ENCODE assay signal across 25 mouse cellular contexts in the genomic region with DNA sequence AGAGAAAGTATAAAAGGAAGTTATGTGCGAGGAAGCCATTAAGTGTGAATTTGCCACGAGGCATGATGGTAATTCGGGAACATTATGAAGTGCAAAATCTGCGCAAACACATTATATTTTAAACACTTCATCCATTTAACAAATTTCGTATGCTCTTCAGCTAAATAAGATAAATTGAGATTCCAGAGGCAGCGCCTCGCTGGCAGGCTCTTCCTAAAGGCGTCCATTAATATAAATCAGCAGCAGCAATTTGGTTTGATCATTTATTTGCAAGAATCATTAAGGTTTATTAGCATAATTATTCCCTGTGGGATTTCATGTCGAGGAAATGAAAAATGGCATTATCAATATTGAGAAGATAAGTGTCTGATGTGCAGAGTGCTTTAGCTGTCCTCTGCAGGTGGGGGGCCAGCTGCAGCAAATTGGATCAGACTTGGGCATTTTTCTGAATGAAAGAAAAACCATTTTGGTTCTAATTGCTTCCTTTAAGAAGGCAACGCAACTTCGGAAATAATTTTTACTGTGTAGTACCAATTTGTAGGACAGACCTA. TPM values are rescaled to one million over a fixed set of nuclear protein-coding genes. Genes with fewer than 3 reads are reported as not detected.
DNase-seq lines count a peak whose midpoint lies in the region; ATAC-seq lines count a peak whose summit lies in the region.
"Had no signal": no experiment of that assay in that cellular context is flagged by ENCODE, and none has a peak within 500 bp of the region (broad histone marks: within the 10 kb centered on the region; RNA-seq: fewer than 3 reads in every experiment).

No protein-coding gene starts in this region.

- H3K9ac ChIP-seq in forebrain, embryonic 15.5 days (replicated peaks): no peak overlapping the region
- H3K9ac ChIP-seq in midbrain, embryonic 14.5 days (replicated peaks; ENCODE audit: low read length): no peak overlapping the region
- no peak overlapping the region for H3K9ac ChIP-seq in midbrain, embryonic 13.5 days (replicated peaks)
- H3K9ac ChIP-seq in hindbrain, embryonic 14.5 days: no peak overlapping the region
- H3K9ac ChIP-seq in neural tube, embryonic 14.5 days (replicated peaks; ENCODE audit: low read depth, low read length): no peak overlapping the region
- H3K9ac ChIP-seq: limb, embryonic 13.5 days; lung, embryonic 15.5 days; midbrain, embryonic 12.5 days had no signal

- no peak overlapping the region for H3K27ac ChIP-seq in forebrain, embryonic 15.5 days (replicated peaks)
- H3K27ac ChIP-seq in forebrain, embryonic 10.5 days: no peak overlapping the region
- H3K27ac ChIP-seq in midbrain, embryonic 14.5 days (replicated peaks; ENCODE audit: low read depth, low read length): no peak overlapping the region
- H3K27ac ChIP-seq in midbrain, embryonic 13.5 days: no peak overlapping the region
- no peak overlapping the region; the same call in 1 of the 2 replicates for H3K27ac ChIP-seq in hindbrain, embryonic 14.5 days
- H3K27ac ChIP-seq in neural tube, embryonic 14.5 days (ENCODE audit: low read depth, low read length): no peak overlapping the region
- H3K27ac ChIP-seq: kidney, postnatal 0 days; limb, embryonic 13.5 days; lung, embryonic 15.5 days; midbrain, embryonic 12.5 days; stomach, postnatal 0 days had no signal

- no peaks in the 10 kb centered on the region for H3K36me3 ChIP-seq in forebrain, embryonic 15.5 days
- H3K36me3 ChIP-seq in forebrain, embryonic 10.5 days (replicated peaks): no peaks in the 10 kb centered on the region
- no peaks in the 10 kb centered on the region for H3K36me3 ChIP-seq in midbrain, embryonic 14.5 days (ENCODE audit: control insufficient read depth, insufficient read depth, low read length)
- no peaks in the 10 kb centered on the region for H3K36me3 ChIP-seq in midbrain, embryonic 13.5 days
- no peaks in the 10 kb centered on the region for H3K36me3 ChIP-seq in hindbrain, embryonic 14.5 days (replicated peaks; ENCODE audit: control insufficient read depth, insufficient read depth)
- H3K36me3 ChIP-seq in neural tube, embryonic 14.5 days (ENCODE audit: control insufficient read depth, insufficient read depth, low read length): no peaks in the 10 kb centered on the region
- H3K36me3 ChIP-seq: G1E; limb, embryonic 13.5 days; lung, embryonic 15.5 days; midbrain, embryonic 12.5 days had no signal

- 59% methylated on average over 11 of the region's 11 CpGs for WGBS in forebrain, embryonic 15.5 days
- 85% methylated on average over 11 of the region's 11 CpGs for WGBS in forebrain, embryonic 10.5 days
- WGBS in midbrain, embryonic 14.5 days: 62% methylated on average over 11 of the region's 11 CpGs
- WGBS in midbrain, embryonic 13.5 days: 72% methylated on average over 11 of the region's 11 CpGs
- 37% methylated on average over 11 of the region's 11 CpGs for WGBS in hindbrain, embryonic 14.5 days
- 35% methylated on average over 11 of the region's 11 CpGs for WGBS in neural tube, embryonic 14.5 days

- H3K4me3 ChIP-seq in forebrain, embryonic 15.5 days: no peak overlapping the region
- no peak overlapping the region for H3K4me3 ChIP-seq in forebrain, embryonic 10.5 days
- H3K4me3 ChIP-seq in midbrain, embryonic 14.5 days (replicated peaks; ENCODE audit: low read depth, low read length): no peak overlapping the region
- no peak overlapping the region for H3K4me3 ChIP-seq in midbrain, embryonic 13.5 days (replicated peaks)
- no peak overlapping the region for H3K4me3 ChIP-seq in hindbrain, embryonic 14.5 days (replicated peaks; ENCODE audit: low read length)
- H3K4me3 ChIP-seq in neural tube, embryonic 14.5 days (ENCODE audit: low read depth, low read length): no peak overlapping the region
- H3K4me3 ChIP-seq: limb, embryonic 13.5 days; lung, embryonic 15.5 days; midbrain, embryonic 12.5 days; myocyte had no signal

- H3K4me2 ChIP-seq in forebrain, embryonic 15.5 days (replicated peaks): no peak overlapping the region
- H3K4me2 ChIP-seq in midbrain, embryonic 14.5 days (ENCODE audit: low read length): no peak overlapping the region
- H3K4me2 ChIP-seq in midbrain, embryonic 13.5 days (replicated peaks): no peak overlapping the region
- peak overlapping the region; percentile 18; the same call in 1 of the 2 replicates for H3K4me2 ChIP-seq in hindbrain, embryonic 14.5 days (replicated peaks)
- H3K4me2 ChIP-seq in neural tube, embryonic 14.5 days (ENCODE audit: low read depth, low read length): no peak overlapping the region
- H3K4me2 ChIP-seq: limb, embryonic 13.5 days; liver, embryonic 11.5 days; lung, embryonic 15.5 days; midbrain, embryonic 12.5 days had no signal

- H3K27me3 ChIP-seq in forebrain, embryonic 15.5 days: no peaks in the 10 kb centered on the region
- no peaks in the 10 kb centered on the region for H3K27me3 ChIP-seq in forebrain, embryonic 10.5 days (ENCODE audit: poor library complexity, severe bottlenecking)
- H3K27me3 ChIP-seq in midbrain, embryonic 14.5 days (ENCODE audit: control insufficient read depth, insufficient read depth, low read length): no peaks in the 10 kb centered on the region
- H3K27me3 ChIP-seq in midbrain, embryonic 13.5 days: no peaks in the 10 kb centered on the region
- no peaks in the 10 kb centered on the region for H3K27me3 ChIP-seq in hindbrain, embryonic 14.5 days (ENCODE audit: control insufficient read depth, insufficient read depth, low read length)
- H3K27me3 ChIP-seq in neural tube, embryonic 14.5 days (ENCODE audit: control insufficient read depth, insufficient read depth, low read length): no peaks in the 10 kb centered on the region
- H3K27me3 ChIP-seq: limb, embryonic 13.5 days; lung, embryonic 15.5 days; midbrain, embryonic 12.5 days had no signal

- ATAC-seq in forebrain, embryonic 15.5 days (replicated peaks): peak; percentile 48; the same call in 1 of the 2 replicates
- ATAC-seq in midbrain, embryonic 14.5 days (ENCODE audit: low FRiP score, low TSS enrichment): no peak
- no peak for ATAC-seq in midbrain, embryonic 13.5 days
- ATAC-seq in hindbrain, embryonic 14.5 days (ENCODE audit: low FRiP score): peak; percentile 52; the same call in 1 of the 2 replicates
- ATAC-seq in neural tube, embryonic 14.5 days (ENCODE audit: low read depth): peak; percentile 50; the same call in 1 of the 2 replicates
- ATAC-seq: intestine, embryonic 16.5 days had no signal

- no peak for DNase-seq in forebrain, embryonic 10.5 days (ENCODE audit: extremely low spot score, low spot score)
- peak; percentile 39 for DNase-seq in midbrain, embryonic 14.5 days
- DNase-seq in hindbrain, embryonic 14.5 days (ENCODE audit: low spot score): peak; percentile 71
- no peak for DNase-seq in thymus, postnatal 0 days (ENCODE audit: low spot score)
- DNase-seq: adrenal gland, adult 8-10 months; cerebellum, adult 8-10 months; cerebellum, postnatal 25 days; heart, postnatal 14 days; kidney, adult 8-10 months; kidney, postnatal 4 days; right cerebral cortex, postnatal 4 days; thymus, adult 18-20 months; thymus, postnatal 4 days had no signal

- H3K9me3 ChIP-seq in forebrain, embryonic 15.5 days: no peaks in the 10 kb centered on the region
- no peaks in the 10 kb centered on the region for H3K9me3 ChIP-seq in forebrain, embryonic 10.5 days
- H3K9me3 ChIP-seq in midbrain, embryonic 14.5 days (ENCODE audit: control insufficient read depth, low read length): no peaks in the 10 kb centered on the region
- H3K9me3 ChIP-seq in midbrain, embryonic 13.5 days: no peaks in the 10 kb centered on the region
- no peaks in the 10 kb centered on the region for H3K9me3 ChIP-seq in hindbrain, embryonic 14.5 days (ENCODE audit: control insufficient read depth, low read length)
- H3K9me3 ChIP-seq in neural tube, embryonic 14.5 days (ENCODE audit: control insufficient read depth, low read length): no peaks in the 10 kb centered on the region
- H3K9me3 ChIP-seq: G1E; limb, embryonic 13.5 days; midbrain, embryonic 12.5 days had no signal

- no peaks in the 10 kb centered on the region for H3K4me1 ChIP-seq in forebrain, embryonic 15.5 days
- peaks cover 18% of the 10 kb centered on the region for H3K4me1 ChIP-seq in forebrain, embryonic 10.5 days
- peaks cover 16% of the 10 kb centered on the region for H3K4me1 ChIP-seq in midbrain, embryonic 14.5 days (ENCODE audit: control insufficient read depth, insufficient read depth, low read length)
- H3K4me1 ChIP-seq in midbrain, embryonic 13.5 days (replicated peaks): peaks cover 24% of the 10 kb centered on the region
- peaks cover 29% of the 10 kb centered on the region for H3K4me1 ChIP-seq in hindbrain, embryonic 14.5 days (replicated peaks; ENCODE audit: control insufficient read depth, insufficient read depth, low read length)
- 0 out of 2 replicates have a peak, but pooled peaks cover 11% of the 10 kb centered on the region for H3K4me1 ChIP-seq in neural tube, embryonic 14.5 days (ENCODE audit: control insufficient read depth, insufficient read depth, low read length)

RNA-seq across cellular contexts. Expression of a gene that starts 12.4 kb away (rescaled TPM):
- polyA plus RNA-seq in forebrain, embryonic 15.5 days (2015; fragmentation: Nextera tagmentation; extraction: Ambion mirVana): 14.1 and 15.0 TPM in 2 replicates
- polyA plus RNA-seq in forebrain, embryonic 10.5 days (2016; fragmentation: Nextera tagmentation; extraction: Ambion mirVana): 61.8 and 67.6 TPM in 2 replicates
- polyA plus RNA-seq in midbrain, embryonic 14.5 days (2014; fragmentation: Nextera tagmentation; extraction: Ambion mirVana): 4.9 and 10.3 TPM in 2 replicates
- polyA plus RNA-seq in midbrain, embryonic 13.5 days (2015; fragmentation: Nextera tagmentation; extraction: Ambion mirVana): 16.1 and 19.9 TPM in 2 replicates
- polyA plus RNA-seq in hindbrain, embryonic 14.5 days (2014; fragmentation: Nextera tagmentation; extraction: Ambion mirVana): 5.9 and 10.5 TPM in 2 replicates
- polyA plus RNA-seq in neural tube, embryonic 14.5 days (2014; fragmentation: Nextera tagmentation; extraction: Ambion mirVana): 3.7 and 5.7 TPM in 2 replicates
- polyA plus RNA-seq in thymus, postnatal 0 days (2015; fragmentation: Nextera tagmentation; extraction: Ambion mirVana): 81.1 and 91.3 TPM in 2 replicates

Comparison
In these comparisons a context has a peak if more than half of its experiments do, and no peak if none do; other contexts are left out.
1. ATAC-seq: peak in forebrain, embryonic 15.5 days (single experiment), hindbrain, embryonic 14.5 days (single experiment) and neural tube, embryonic 14.5 days (single experiment); none in midbrain, embryonic 14.5 days (single experiment) and midbrain, embryonic 13.5 days (single experiment).
2. DNase-seq: peak in midbrain, embryonic 14.5 days (single experiment) and hindbrain, embryonic 14.5 days (single experiment); none in forebrain, embryonic 10.5 days (single experiment) and thymus, postnatal 0 days (single experiment).